Mouse (Mus musculus) bone marrow macrophage, adult 2 months (primary cell): Measurements from ENCODE around the gene Gm45062. TPM values are rescaled to one million over a fixed set of nuclear protein-coding genes. Genes with fewer than 3 reads are reported as not detected.
"Not testable (repeated sequence)": the region's sequence is repeated elsewhere in the genome, so short reads cannot be mapped to it uniquely, and the experiment has no call there.

Source experiments
- H3K27ac ChIP-seq: 2 replicates; pipeline ENCODE4 v1.5.1; 2012; ENCODE audit warnings: low read depth, low read length; ENCODE audit not compliant: insufficient read depth
- H3K4me1 ChIP-seq: 2 replicates; pipeline ENCODE4 v1.6.1; 2012; ENCODE audit warnings: low read length; ENCODE audit not compliant: control insufficient read depth, insufficient read depth
- H3K4me3 ChIP-seq: 2 replicates; pipeline ENCODE4 v1.5.1; 2012; ENCODE audit warnings: mild to moderate bottlenecking, low read length, moderate library complexity; ENCODE audit not compliant: insufficient read depth
- CTCF ChIP-seq: IDR thresholded peaks from 2 replicates; pipeline ENCODE4 v1.5.1; 2012; ENCODE audit warnings: low read depth, mild to moderate bottlenecking, low read length, moderate library complexity
- POLR2A ChIP-seq: IDR thresholded peaks from 2 replicates; pipeline ENCODE4 v1.6.1; 2012; ENCODE audit warnings: mild to moderate bottlenecking, low read depth, low read length, borderline replicate concordance
- polyA plus RNA-seq: library from polyadenylated mRNA; stranded (reverse); fragments of >200 nt; gene quantifications from 2 replicates; pipeline ENCODE4 v1.2.4, GENCODE M21; 2012; ENCODE audit not compliant: missing spikeins, insufficient read depth, insufficient read length

Gm45062 gene
- polyA plus RNA-seq, 1 experiment = 2.5 TPM

GRCm38 (mm10) chr6:8524717-8525116 is 265.5 kb downstream of the Gm45062 start:
- H3K27ac ChIP-seq = no peak overlapping the region
- TF ChIP-seq CTCF (no peak), POLR2A (no peak)
- H3K4me1 ChIP-seq = no peaks in the 10 kb centered on the region
- no peak overlapping the region for H3K4me3 ChIP-seq

- H3K27ac ChIP-seq = no peak overlapping the region
- TF ChIP-seq CTCF (no peak), POLR2A (no peak)
- no peaks in the 10 kb centered on the region for H3K4me1 ChIP-seq
- H3K4me3 ChIP-seq = no peak overlapping the region
These were observed 272.0 kb downstream of the Gm45062 start for GRCm38 (mm10) chr6:8531104-8531894.

- H3K27ac ChIP-seq = no peak overlapping the region
- no peak overlapping the region for H3K4me3 ChIP-seq
- no peaks in the 10 kb centered on the region for H3K4me1 ChIP-seq
- no peak for TF ChIP-seq POLR2A
- no peak for TF ChIP-seq CTCF
These were observed 277.7 kb downstream of the Gm45062 start for GRCm38 (mm10) chr6:8536944-8537343.

- H3K4me1 ChIP-seq, H3K27ac ChIP-seq, H3K4me3 ChIP-seq: not testable (repeated sequence)
These were observed 282.3 kb downstream of the Gm45062 start for GRCm38 (mm10) chr6:8541531-8541930.

GRCm38 (mm10) chr6:8544822-8545221 is 285.6 kb downstream of the Gm45062 start:
- Histone ChIP-seq H3K4me3 (no peak overlapping the region), H3K27ac (no peak overlapping the region), H3K4me1 (peaks cover 2% of the 10 kb centered on the region; the same call in 1 of the 2 replicates)
- TF ChIP-seq POLR2A = no peak
- no peak for TF ChIP-seq CTCF

GRCm38 (mm10) chr6:8545780-8546179 is 286.5 kb downstream of the Gm45062 start:
- Histone ChIP-seq H3K4me1 (peaks cover 2% of the 10 kb centered on the region; the same call in 1 of the 2 replicates), H3K27ac (no peak overlapping the region), H3K4me3 (no peak overlapping the region)
- TF ChIP-seq POLR2A = no peak
- no peak for TF ChIP-seq CTCF

- peaks cover 2% of the 10 kb centered on the region; the same call in 1 of the 2 replicates for H3K4me1 ChIP-seq
- TF ChIP-seq CTCF (no peak), POLR2A (no peak)
- H3K27ac ChIP-seq = no peak overlapping the region
- no peak overlapping the region for H3K4me3 ChIP-seq
These were observed 291.9 kb downstream of the Gm45062 start for GRCm38 (mm10) chr6:8551155-8551554.

- no peak overlapping the region for H3K4me3 ChIP-seq
- H3K27ac ChIP-seq = no peak overlapping the region
- TF ChIP-seq POLR2A (no peak), CTCF (no peak)
- no peaks in the 10 kb centered on the region for H3K4me1 ChIP-seq
These were observed 297.8 kb downstream of the Gm45062 start for GRCm38 (mm10) chr6:8556849-8557571.

GRCm38 (mm10) chr6:8560682-8561081 is 301.4 kb downstream of the Gm45062 start:
- TF ChIP-seq POLR2A = no peak
- no peak for TF ChIP-seq CTCF
- no peaks in the 10 kb centered on the region for H3K4me1 ChIP-seq
- no peak overlapping the region for H3K27ac ChIP-seq
- no peak overlapping the region for H3K4me3 ChIP-seq

GRCm38 (mm10) chr6:8582377-8582776 is 323.1 kb downstream of the Gm45062 start:
- TF ChIP-seq POLR2A (no peak), CTCF (no peak)
- no peak overlapping the region for H3K4me3 ChIP-seq
- no peaks in the 10 kb centered on the region for H3K4me1 ChIP-seq
- H3K27ac ChIP-seq = no peak overlapping the region

GRCm38 (mm10) chr6:8583892-8584291 is 324.6 kb downstream of the Gm45062 start:
- Histone ChIP-seq H3K27ac (no peak overlapping the region), H3K4me1 (no peaks in the 10 kb centered on the region), H3K4me3 (no peak overlapping the region)
- TF ChIP-seq CTCF (no peak), POLR2A (no peak)
